In the genomic region with DNA sequence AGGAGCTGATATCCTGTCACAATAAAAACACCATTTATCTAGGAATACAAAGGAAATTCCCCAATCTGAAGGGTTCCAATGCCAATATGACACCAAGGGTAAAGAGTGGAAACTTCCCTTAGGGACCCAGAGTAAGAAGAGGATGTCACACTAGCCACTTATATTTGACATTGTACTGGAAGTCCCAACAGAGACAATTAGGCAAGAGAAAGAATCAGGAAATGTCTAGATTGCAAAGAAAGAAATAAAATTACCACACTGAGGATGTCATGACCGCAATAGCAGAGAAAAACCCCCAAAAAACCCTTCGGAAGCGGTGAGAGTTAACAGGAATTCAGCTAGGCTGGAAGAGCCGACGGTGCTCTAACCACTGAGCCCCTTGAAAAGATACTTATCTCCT, we compare ENCODE assay signal across 23 mouse cellular contexts. TPM values are rescaled to one million over a fixed set of nuclear protein-coding genes. Genes with fewer than 3 reads are reported as not detected.
"Had no signal": no experiment of that assay in that cellular context is flagged by ENCODE, and none has a peak within 500 bp of the region (broad histone marks: within the 10 kb centered on the region; RNA-seq: fewer than 3 reads in every experiment).

No protein-coding gene starts in this region.

- ATAC-seq: forebrain, embryonic 13.5 days; forebrain, embryonic 14.5 days; forebrain, embryonic 15.5 days; forebrain, embryonic 16.5 days; forebrain, postnatal 0 days had no signal

- DNase-seq: cerebellum, adult 2 months; cerebellum, adult 8-10 months; cerebellum, adult 9-10 months; cerebellum, adult 9-11 months; cerebellum, postnatal 10 days; cerebellum, postnatal 14 days; cerebellum, postnatal 25 days; cerebellum, postnatal 36 days; embryo, embryonic 11 days; forebrain, postnatal 0 days; gastrocnemius, adult 2 months; gastrocnemius, postnatal 10 days; gastrocnemius, postnatal 14 days; gastrocnemius, postnatal 25 days; gastrocnemius, postnatal 36 days; heart, adult 11 months; heart, adult 18-20 months; heart, adult 2 months had no signal

RNA-seq across cellular contexts. Expression of a gene that starts 51.0 kb away (rescaled TPM):
- total RNA-seq: gastrocnemius, adult 18-20 months; gastrocnemius, adult 2 months; gastrocnemius, postnatal 14 days; gastrocnemius, postnatal 25 days; gastrocnemius, postnatal 36 days; heart, adult 2 months had no signal
